Mouse (Mus musculus) embryonic facial prominence, embryonic 11.5 days (tissue): ENCODE results near the gene 1110057P08Rik. TPM values are rescaled to one million over a fixed set of nuclear protein-coding genes. Genes with fewer than 3 reads are reported as not detected.

Experiments
- polyA plus RNA-seq: library from polyadenylated mRNA; unstranded; fragments of >200 nt; fragmentation: Nextera tagmentation; extraction: Ambion mirVana; gene quantifications from 2 replicates; pipeline ENCODE4 v1.2.1, GENCODE M21; 2014

Gene 1110057P08Rik
- polyA plus RNA-seq, 1 experiment from 2014 or later: not detected

Other genes starting within 250 kb of the 1110057P08Rik start
- gene Krtap19-9b, start 242.5 kb upstream of the 1110057P08Rik start, polyA plus RNA-seq: not detected in 2 replicates
- not detected in 2 replicates for gene Krtap16-3, start 211.9 kb upstream of the 1110057P08Rik start, polyA plus RNA-seq
- gene Krtap22-2, start 164.0 kb upstream of the 1110057P08Rik start, polyA plus RNA-seq: not detected in 2 replicates
- gene Gm10229, start 159.5 kb upstream of the 1110057P08Rik start, polyA plus RNA-seq: not detected in 2 replicates
- not detected in 2 replicates for gene Krtap6-1, start 143.0 kb upstream of the 1110057P08Rik start, polyA plus RNA-seq
- not detected in 2 replicates for gene Gm10228, start 133.3 kb upstream of the 1110057P08Rik start, polyA plus RNA-seq
- not detected in 2 replicates for gene Krtap6-5, start 126.9 kb upstream of the 1110057P08Rik start, polyA plus RNA-seq
- gene 1110025L11Rik, start 110.7 kb upstream of the 1110057P08Rik start, polyA plus RNA-seq: not detected in 2 replicates
- gene Krtap6-3, start 90.7 kb upstream of the 1110057P08Rik start, polyA plus RNA-seq: not detected in 2 replicates
- not detected in 2 replicates for gene Gm6358, start 33.9 kb upstream of the 1110057P08Rik start, polyA plus RNA-seq
- not detected in 2 replicates for gene Gm10061, start 23.6 kb upstream of the 1110057P08Rik start, polyA plus RNA-seq
- gene Gm9789, start 16.8 kb upstream of the 1110057P08Rik start, polyA plus RNA-seq: not detected in 2 replicates
- not detected in 2 replicates for gene Gm7735, start 5.2 kb upstream of the 1110057P08Rik start, polyA plus RNA-seq
- not detected in 2 replicates for gene Krtap20-2, start 31.1 kb downstream of the 1110057P08Rik start, polyA plus RNA-seq
- gene Krtap21-1, start 229.1 kb downstream of the 1110057P08Rik start, polyA plus RNA-seq: not detected in 2 replicates
- not detected in 2 replicates for gene Krtap6-2, start 245.4 kb downstream of the 1110057P08Rik start, polyA plus RNA-seq